Mouse (Mus musculus) urinary bladder, postnatal 4 days (tissue): ENCODE data around the gene Map3k10.
"Not testable (repeated sequence)": the region's sequence is repeated elsewhere in the genome, so short reads cannot be mapped to it uniquely, and the experiment has no call there.

ENCODE experiments used
- DNase-seq, 2 experiments: peaks; one replicate each; pipeline ENCODE4 v3.0.0; 2021 to 2022; ENCODE audit warnings: low spot score in 2 of 2

Gene Map3k10

DNA sequence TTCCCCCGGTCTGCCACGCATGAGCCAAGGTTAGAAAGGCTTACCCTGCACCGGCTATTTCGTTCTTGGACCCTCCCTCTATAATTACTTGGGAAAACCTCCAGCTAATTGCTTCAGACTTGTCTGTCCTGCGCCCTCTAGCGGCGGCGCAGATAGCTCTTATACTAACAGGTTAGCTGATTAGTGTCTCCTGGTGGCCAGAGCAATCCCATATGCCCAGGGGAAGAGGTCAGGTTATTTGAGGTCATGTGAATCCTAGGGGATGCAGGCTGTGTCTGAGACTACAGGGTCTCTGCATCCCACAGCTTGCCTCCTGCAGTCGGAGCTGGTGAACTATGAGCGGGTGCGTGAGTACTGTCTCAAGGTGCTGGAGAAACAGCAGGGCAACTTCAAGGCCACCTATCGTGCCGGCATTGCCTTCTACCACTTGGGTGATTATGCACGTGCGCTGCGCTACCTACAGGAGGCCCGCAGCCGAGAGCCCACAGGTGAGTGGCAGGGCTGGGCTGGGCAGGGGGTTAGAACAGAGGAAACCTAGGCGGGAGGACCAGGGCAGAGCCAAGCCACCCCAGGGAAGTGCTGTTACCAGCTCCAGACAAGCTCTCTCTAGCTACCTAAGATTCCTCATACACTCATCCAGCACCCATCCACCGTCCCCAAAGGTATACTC lies 19.7 kb downstream of the Map3k10 start:
- no peak for DNase-seq

- DNase-seq, result peak; percentile 48 to 68
These were observed 20.5 kb downstream of the Map3k10 start, which contains the start of gene Ttc9b for GRCm38 (mm10) chr7:27653681-27654437. Gene Ttc9b, plus strand, starts transcription at chr7:27653915.

- peak; percentile 60 to 77 for DNase-seq
These were observed 23.4 kb downstream of the Map3k10 start for GRCm38 (mm10) chr7:27650949-27651348.

GRCm38 (mm10) chr7:27649723-27650122 lies 24.7 kb downstream of the Map3k10 start:
- DNase-seq, result no peak

GRCm38 (mm10) chr7:27647281-27648002 lies 27.0 kb downstream of the Map3k10 start:
- DNase-seq, result no peak

DNA sequence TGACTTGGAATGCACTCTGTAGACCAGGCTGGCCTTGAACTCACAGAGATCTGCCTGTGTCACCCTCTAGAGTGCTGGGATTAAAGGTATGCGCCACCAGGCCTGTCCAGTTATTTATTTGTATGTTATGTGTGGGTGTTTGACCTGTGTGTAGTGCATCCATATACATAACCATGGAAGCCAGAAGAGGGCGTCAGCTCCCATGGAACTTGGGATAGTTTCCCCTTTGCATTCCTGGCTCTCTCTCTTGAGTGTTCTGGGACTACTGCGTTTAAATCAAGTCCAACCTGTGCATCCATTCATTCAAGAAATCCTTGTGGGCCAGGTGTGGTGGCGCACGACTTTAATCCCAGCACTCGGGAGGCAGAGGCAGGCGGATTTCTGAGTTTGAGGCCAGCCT lies 27.9 kb downstream of the Map3k10 start:
- DNase-seq, result no peak

GRCm38 (mm10) chr7:27644471-27644870 lies 29.9 kb downstream of the Map3k10 start:
- DNase-seq, result no peak

DNA sequence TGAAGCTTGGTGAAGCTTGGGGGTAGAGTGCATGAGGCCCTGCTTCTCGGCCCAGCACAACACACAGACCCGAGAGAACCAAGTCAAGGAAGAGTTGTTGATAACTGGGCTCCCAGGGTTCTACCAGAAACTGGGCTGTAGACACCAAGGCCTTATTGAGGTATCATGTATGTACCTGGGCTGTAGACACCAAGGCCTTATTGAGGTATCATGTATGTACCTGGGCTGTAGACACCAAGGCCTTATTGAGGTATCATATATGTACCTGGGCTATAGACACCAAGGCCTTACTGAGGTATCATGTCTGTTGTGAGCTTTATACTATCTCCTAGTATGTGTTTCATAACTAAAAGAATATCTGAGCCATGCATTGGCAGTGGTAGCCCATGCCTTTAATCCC lies 39.3 kb downstream of the Map3k10 start:
- DNase-seq, result not testable (repeated sequence)

GRCm38 (mm10) chr7:27634691-27635090 lies 39.7 kb downstream of the Map3k10 start:
- no peak for DNase-seq

DNA sequence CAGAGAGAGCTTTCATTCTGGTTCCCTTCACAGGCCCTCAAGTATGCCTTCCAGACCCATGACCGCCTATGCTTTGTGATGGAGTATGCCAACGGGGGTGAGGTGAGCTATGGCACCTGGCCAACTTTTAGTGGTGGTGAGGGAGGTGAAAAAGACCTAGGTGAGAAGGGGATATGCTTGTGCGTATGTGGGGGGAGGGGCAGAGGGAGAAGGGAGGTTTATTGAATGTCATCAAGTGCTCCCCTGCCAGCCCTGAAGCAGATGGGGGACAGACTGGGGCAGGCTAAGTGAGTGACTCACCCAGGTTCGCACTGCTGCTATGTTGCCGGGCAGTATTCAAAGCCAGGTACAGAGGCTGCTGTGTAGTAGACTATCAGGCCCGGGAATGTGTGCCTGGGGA lies 41.2 kb downstream of the Map3k10 start:
- no peak for DNase-seq

GRCm38 (mm10) chr7:27631439-27631838 lies 43.0 kb downstream of the Map3k10 start:
- no peak for DNase-seq

GRCm38 (mm10) chr7:27628816-27629215 lies 45.6 kb downstream of the Map3k10 start:
- DNase-seq, result not testable (repeated sequence)

DNA sequence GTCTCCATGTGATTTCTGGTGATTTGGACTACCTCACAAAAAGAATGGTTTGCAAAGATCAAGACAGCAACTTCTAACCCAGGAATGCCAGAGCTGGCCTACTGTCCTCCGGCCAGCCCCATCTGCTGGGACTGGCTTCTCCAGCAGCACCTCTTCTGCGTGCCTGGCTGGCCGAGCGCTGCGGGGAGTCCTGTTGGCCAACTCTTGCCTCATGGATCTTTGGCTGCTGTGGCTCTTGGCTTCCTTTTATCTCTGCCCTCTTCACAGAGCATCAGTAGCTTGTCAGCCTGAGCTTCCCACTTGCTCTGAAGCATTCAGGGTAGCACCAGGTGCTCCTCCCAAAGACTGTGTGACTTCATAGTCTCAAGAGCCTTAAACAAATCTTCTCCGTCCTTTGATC lies 46.2 kb downstream of the Map3k10 start:
- DNase-seq, result no peak

DNA sequence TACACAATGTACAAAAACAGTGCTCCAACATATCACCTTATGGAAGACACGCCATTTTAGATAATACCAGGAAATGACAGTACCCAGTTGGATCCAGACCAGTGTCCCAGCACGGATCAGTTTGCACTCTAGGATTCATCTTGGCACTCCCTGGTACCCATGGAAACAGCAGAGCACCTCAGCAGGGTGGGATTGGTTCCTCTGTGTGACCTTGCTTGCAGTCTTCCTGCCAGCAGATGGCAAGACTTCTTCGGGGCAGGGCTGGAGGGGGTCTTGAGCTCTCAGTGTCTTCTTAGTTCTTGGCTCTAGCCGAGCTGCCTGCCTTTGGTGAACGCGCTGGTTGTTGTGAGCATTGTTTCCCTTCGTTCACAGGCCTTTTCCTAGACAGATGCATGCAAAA lies 46.7 kb downstream of the Map3k10 start:
- DNase-seq, result no peak

GRCm38 (mm10) chr7:27624967-27625366 lies 49.4 kb downstream of the Map3k10 start:
- no peak for DNase-seq

- DNase-seq, result no peak
These were observed 52.2 kb downstream of the Map3k10 start for GRCm38 (mm10) chr7:27622234-27622633.

DNA sequence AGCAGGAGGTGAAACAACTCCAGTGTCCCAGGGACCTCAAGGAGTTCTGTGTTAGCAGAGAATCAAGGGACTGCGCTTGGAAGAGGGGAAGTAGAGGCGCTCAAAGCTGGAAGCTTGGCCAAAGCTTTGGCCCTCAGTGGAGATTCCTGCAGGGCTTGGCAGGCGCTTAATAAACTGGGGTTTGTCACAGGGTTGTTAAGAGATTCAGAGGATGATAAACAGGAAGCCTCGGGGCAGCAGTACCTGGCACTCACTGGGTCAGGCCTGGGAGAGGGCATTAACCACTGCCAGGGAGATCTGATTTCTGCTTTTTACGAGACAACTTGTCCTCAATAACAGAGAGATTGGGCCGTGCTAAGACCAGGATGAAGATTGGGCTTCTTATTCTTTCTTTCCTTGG lies 53.4 kb downstream of the Map3k10 start:
- DNase-seq, result no peak

GRCm38 (mm10) chr7:27613751-27614499 lies 60.5 kb downstream of the Map3k10 start:
- no peak for DNase-seq

- no peak for DNase-seq
These were observed 61.5 kb downstream of the Map3k10 start for GRCm38 (mm10) chr7:27612940-27613339.

DNA sequence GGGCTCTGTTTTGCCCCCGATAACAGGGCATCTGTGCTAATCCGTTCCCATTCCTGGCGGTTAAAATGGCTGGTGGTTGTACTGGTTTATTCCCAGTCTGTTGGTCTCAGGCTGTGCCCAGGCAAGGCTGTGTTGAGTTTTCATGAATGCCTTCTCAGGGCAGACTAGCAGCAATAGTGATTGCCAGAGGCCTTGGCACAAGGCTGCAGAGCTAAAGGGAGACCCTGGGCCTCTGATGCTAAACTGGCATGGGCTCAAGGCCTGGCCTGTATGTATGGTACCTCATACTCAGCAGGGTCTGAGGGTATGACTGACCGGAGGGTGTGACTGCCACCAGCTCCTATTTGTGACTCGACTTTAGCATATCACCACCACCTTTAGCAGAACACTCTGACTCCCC lies 63.5 kb downstream of the Map3k10 start:
- DNase-seq, result no peak

DNA sequence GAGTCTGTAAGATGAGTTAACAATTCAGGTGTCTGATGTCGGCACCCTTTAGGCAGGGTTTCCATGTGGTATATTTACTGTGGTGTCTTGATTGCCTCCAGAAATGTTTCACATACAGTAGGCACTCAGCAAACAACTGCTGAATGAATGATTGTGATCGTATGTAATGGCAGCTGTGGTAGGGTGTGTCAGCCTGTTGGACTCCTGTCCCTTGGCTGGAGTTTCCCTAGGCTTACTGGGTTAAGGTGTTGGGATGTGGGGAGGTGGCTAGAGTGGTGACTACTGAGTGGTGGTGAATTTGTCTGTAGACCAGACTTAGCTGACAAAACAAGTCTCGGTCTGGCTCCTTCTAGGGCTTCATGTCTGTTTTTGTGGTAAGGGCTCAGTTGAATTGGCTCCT lies 64.0 kb downstream of the Map3k10 start:
- DNase-seq, result no peak

GRCm38 (mm10) chr7:27609688-27610087 lies 64.7 kb downstream of the Map3k10 start:
- no peak for DNase-seq
